Mouse (Mus musculus): ENCODE results near the gene Cmah.

Cmah gene

DNA sequence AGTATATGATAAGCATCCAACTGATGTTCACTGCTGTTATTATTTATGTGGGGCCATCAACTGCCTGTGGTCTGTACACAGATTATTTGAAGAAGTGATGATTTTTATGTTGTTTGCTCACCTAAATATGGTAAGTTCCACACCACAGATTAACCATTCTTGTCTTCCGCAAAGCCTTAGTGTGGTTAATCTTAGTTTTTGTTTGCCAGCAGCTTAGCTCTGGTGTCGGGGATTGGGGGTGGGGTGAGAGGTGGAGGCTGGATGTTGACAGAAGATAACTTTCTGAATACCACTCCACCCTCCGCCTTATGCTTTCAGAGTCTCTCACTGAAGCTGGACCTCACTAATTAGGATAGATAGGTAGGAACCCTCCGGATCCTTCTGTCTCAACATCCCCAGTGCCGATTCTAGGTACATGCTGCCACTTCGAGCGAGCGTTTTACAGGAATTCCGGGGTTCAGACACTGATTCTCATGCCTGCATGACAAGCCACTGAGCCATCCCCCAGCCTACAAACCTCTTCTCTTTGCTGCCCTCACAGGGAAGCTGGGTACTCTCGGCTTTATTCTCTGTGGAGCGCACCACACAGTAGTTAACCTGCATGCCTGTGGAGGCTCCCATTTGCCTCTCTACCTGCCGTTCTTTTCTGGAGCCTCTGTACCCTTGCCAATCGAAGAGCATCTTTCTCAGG, 92.5 kb downstream of the Cmah start:
- DNase-seq: peak; percentile 91

DNA sequence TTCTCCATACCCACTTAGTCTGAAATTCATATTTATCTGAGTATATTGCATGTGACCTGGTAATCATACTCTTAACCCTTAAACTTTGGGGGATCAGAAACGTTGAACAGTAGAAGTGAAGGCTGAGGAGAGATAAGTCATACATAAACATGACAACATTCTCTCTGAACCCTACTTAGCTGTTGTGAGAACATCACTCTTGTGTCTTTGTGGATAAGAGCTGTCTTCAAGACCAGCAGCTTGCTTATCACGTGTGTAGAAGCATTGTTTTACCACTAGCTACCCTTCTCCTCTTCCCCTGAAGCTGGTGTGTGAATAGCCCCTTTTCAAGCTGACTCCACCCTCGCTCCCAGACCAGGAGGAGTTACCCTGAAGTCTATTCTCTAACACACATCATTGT, 94.8 kb downstream of the Cmah start:
- DNase-seq: peak; percentile 45

GRCm38 (mm10) chr13:24430215-24430614, 103.0 kb downstream of the Cmah start:
- no peak for DNase-seq

DNA sequence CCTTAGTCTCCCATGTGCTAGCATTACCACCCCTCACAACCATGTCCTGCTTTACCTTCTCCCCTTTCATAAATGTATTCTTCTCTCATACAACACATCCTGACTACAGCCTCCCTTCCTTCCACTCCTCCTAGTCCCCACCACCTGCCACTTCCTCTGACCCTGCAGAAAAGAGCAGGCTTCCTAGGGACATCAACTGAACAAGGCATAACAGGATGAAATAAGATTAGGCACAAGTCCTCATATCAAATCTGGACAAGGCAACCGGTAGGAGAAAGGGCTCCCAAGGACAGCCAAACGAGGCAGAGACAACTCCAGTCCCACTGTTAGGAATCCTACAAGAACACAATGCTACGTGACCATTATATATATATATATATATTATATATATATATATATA, 104.4 kb downstream of the Cmah start:
- no peak for DNase-seq

GRCm38 (mm10) chr13:24442272-24442671, 115.1 kb downstream of the Cmah start:
- DNase-seq: no peak

DNA sequence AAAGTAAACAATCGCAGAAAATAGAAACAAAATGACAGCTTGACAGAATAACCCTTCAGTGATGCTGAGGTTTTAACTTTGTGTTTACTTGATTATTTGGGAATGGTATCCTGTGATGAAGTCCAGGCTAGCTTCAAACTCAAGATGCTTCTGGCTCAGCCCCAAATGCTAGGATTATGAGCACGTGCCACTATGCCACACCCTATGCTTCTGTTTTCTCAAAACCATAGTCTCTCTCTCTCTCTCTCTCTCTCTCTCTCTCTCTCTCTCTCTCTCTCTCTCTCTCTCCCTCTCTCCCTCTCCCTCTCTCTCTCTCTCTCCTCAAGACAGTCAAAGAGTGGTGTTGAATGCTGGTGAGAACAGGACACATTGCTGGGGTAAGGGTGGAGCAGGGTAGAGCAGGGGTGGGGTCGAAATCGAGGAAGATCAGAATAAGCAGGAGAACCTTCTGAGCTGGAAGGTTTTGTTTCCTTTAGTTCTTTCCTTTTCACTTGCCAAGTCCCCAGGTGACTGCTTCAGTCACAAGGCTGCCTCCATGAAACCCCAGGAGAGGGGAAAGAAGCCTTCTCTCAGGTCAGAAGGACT, 116.7 kb downstream of the Cmah start:
- DNase-seq: no peak

DNA sequence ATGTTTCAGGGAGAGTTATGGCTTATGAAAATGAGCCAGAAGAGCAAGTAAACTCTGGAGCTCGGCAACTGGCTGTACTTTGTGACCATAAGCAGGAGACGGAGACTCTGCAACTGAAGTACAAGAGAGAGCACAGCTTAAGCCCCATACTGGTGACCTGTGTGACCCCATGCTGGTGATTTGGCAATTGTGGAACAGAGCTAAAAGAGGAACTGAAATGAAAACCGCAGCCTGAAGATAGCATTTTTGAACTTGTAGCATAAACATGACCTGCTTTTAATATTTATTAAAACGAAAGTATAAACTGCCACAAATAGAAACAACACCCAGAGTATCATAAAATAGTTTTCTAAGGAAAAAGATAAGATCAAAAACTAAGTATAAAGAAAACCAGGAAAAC, 117.5 kb downstream of the Cmah start:
- DNase-seq: no peak

GRCm38 (mm10) chr13:24445166-24445565, 118.0 kb downstream of the Cmah start:
- DNase-seq: no peak

DNA sequence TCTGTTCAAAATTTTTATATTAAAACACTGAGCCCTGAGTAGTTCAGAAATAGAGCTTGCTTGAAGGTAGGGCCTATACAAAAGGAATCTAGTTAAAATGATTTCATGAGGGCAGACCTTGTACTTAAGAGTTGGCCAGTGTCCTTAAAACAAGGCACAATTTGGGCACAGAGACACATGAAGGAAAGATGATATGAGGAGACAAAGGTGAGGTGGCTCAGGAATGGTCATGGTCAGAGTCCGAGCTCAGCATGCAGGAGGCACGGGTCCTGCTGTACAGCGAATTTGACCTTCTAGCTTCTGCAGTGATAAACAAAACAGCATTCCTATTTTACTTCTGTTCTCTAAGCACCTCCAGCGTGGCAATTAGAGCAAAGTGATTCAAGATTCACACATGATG, 118.9 kb downstream of the Cmah start:
- DNase-seq: no peak

- no peak for DNase-seq
These were observed 119.8 kb downstream of the Cmah start for GRCm38 (mm10) chr13:24447043-24447442.

DNA sequence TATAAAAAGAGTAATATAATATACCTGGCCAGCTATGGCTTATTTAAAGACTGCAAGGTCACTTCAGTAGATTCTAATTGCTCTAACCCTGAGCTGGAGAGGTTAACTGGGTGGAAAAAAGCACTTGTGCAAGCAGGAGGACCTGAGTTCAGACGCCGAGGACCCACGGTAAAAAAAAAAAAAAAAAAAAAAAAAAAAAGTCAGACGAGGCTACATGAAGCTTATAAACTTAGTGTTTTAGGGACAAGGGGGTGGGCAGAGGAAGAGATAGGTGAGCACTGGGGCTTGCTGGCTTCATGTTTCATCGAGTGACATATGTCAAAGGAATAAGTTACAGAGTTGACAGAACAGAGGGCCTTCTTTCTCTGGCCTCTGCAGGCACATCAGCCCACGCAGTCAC, 121.4 kb downstream of the Cmah start:
- no peak for DNase-seq

- DNase-seq: no peak
These were observed 124.3 kb downstream of the Cmah start for GRCm38 (mm10) chr13:24451455-24451854.

DNA sequence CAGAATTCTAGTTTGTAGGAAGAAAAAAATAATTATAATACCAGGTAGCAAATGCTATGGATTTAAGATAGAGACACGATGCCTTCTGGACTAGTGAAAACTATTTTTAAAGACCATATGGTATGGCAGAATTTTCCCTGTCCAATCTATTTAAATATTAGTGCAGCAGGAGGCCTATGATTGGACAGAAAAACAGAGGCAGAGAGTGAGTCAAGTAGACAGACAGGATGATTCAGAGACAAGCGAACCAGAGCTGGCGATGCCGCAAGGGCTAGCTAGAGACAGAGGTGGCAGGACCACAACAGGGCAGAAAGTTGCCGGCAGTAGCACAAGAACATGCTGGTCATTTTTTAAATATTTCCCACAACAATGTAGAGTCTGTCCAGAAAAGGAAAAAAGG, 126.5 kb downstream of the Cmah start:
- no peak for DNase-seq

DNA sequence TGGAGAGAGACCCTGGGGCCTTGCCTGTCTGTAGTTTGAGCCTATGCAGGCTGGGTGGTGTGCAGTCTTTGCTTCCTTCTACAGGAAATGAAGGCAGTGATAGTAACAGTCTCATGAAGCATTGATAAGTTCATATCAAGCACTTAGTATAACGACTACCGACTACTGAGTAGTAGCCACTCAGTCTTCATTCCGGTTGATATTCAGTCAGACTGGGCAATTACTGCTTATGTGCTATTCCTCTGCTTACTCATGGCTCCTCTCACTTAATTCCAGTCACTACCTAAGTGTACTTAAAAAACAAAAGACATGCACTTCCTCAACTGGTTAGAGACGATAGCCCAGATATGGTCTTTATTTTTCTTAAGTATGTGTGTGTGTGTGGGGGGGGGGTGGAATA, 129.2 kb downstream of the Cmah start:
- DNase-seq: no peak

DNA sequence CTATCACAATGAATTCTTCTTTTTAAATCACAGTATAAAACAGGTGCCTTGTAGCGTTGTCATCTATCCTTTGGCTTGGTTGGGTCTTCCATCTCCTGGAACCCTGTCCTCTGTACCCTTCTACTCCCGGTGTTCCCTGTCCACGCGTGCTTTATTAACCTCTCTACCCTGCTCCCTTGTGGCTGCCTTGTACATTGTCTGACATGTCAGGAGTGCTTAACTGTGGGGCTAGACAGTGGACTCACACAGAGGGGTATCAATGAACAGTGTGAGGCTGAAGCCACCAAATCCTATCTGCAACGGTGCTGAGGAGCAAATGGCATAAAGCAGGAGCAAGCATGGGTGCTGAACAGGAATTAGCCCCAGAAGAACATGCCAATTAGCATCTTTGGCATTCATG, 133.3 kb downstream of the Cmah start:
- no peak for DNase-seq

GRCm38 (mm10) chr13:24463767-24464166, 136.6 kb downstream of the Cmah start:
- DNase-seq: no peak

DNA sequence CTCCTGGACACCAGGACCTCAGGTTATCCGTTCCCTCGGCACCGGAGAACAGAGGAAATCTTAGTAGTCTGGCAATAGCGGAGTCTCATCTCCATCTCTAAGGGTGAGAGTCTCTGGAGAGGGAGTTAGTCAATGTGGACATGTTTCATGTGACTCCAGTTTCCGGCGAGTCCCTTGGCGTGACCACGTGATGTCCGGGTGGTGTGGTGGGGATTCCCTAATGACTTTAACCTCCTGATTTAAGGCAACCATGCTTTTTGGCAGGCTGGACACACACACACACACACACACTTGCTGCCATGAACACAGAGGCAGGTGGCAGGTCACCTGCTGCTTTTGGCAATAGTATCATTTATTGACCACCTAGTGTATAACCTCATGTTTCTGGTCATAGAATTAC, 138.8 kb downstream of the Cmah start:
- no peak for DNase-seq

GRCm38 (mm10) chr13:24467806-24468205, 140.6 kb downstream of the Cmah start:
- peak; percentile 23 for DNase-seq

DNA sequence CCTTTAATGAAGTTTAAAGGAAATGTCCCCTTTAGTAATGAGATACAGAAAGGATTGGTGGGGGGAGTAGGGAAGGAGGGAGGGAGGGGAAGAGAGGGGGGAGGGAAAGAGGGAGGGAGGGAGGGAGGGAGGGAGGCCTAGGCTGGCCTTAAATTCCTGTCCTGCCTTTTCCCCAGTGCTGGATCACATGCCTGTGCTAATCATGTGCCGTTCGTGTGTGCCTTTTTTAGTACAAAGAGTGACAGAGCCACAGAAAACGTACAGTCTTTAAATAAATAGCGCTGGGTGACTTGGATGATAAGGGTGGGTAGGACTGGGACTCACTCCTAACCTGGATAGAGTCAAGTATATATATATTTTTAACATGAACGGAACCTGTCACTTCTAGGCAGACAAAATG, 150.4 kb downstream of the Cmah start:
- no peak for DNase-seq

GRCm38 (mm10) chr13:24479516-24479915, 152.3 kb downstream of the Cmah start:
- no peak for DNase-seq

DNA sequence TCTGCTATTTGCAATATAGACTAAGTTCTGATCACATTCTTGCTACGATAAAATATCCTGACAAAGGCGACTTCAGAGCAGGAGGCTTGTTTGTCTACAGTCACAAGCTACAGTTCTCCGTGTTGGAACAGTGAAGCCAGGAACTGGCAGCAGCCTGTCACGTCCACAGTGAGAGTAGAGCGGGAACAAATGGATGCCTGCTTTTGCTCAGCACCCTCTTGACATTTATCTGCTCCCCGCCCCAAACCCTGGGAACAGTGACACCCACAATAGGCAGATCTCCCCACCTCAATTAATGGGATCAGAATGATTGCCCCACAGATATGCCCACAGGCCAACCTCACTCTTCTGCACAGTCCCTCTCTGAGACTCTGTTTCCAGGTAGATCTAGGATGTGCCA, 153.6 kb downstream of the Cmah start:
- DNase-seq: no peak

DNA sequence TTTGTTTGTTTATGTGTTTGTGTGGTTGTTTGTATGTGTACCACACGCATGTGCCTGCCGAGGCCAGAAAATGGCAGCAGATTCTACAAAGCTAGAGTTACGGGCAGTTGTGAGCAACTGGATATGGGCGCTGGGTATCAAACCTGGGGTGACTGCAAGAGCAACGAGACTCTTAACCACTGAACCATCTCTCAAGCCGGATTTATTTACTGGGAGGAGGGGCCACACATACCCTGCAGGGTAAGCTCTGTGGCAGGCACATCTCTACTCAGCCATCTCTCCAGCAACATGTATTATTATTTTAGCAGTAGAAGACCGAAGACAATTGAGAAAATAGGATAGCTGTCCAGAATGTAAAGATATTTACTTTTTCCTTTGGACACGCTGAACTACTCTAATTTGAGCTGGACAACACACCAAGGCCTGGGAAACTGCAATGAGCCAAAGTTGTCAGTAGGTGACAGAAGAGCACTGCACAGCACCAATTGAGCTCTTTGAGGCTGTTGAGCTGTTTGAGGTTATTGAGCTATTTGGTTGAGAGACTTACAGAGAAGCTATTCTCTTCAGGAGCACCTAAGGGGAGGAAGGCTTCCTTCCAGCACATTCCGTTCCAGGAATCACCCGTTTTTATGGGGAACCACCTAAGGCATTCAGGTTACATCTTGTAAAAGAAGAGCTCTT, 154.6 kb downstream of the Cmah start:
- peak; percentile 50 for DNase-seq

DNA sequence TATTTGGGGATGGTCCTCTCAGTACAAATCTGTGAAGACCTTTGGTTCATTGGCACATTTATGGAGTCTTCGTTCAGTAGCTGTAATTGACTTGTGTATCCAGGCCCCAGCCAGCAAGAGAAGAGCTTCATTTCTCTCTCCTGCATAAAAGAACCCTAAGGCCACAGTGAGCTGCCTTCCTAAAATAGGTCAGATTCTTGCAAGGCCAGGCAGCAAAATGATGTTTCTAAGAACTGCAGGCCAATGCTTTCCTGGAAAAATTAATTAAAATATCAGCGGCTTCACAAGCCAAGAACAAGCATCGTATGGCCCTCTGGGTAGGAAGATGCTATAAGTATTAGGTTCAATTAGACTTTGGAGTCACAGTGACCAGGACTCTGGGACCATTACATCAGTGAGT, 156.5 kb downstream of the Cmah start:
- DNase-seq: no peak

DNA sequence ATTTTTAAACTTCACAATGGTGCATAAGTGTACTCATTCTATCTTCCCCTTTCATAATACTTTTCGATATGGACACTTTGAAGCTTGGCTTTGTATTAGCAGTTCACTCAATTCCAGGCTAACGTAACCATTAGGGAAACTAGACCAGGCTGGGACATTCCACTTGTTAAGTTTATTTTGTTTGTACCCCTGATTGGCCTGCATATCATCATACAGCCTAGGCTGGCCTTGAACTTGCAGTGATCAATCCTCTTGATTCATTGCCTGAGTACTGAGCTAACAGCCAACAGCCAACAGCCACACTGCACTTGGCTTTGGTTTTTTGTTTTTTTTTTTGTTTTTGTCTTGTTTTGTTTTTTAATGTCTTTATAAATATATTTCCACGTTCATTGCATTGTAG, 157.6 kb downstream of the Cmah start:
- DNase-seq: no peak

GRCm38 (mm10) chr13:24485964-24486363, 158.8 kb downstream of the Cmah start:
- no peak for DNase-seq
